In genomic region chr3:88714725-88715124, GRCm38 (mm10) we compare ENCODE assay signal across 25 mouse cellular contexts. TPM values are rescaled to one million over a fixed set of nuclear protein-coding genes. Genes with fewer than 3 reads are reported as not detected.
DNase-seq lines count a peak whose midpoint lies in the region; ATAC-seq and TF ChIP-seq lines count a peak whose summit lies in the region.
"Had no signal": no experiment of that assay in that cellular context is flagged by ENCODE, and none has a peak within 500 bp of the region (broad histone marks: within the 10 kb centered on the region; RNA-seq: fewer than 3 reads in every experiment).

No protein-coding gene starts in this region.

- H3K4me3 ChIP-seq in kidney, postnatal 0 days (replicated peaks; ENCODE audit: low read depth, low read length), result no peak overlapping the region
- no peak overlapping the region for H3K4me3 ChIP-seq in kidney, embryonic 15.5 days (replicated peaks)
- H3K4me3 ChIP-seq in CH12.LX (replicated peaks in 1 of 3; ENCODE audit: low read depth in 2 of 3, low read length in 2 of 3, poor library complexity in 1 of 3), result no peak overlapping the region
- H3K4me3 ChIP-seq: embryonic facial prominence, embryonic 12.5 days; erythroblast, embryonic 14.5 days; forebrain, embryonic 12.5 days; forebrain, embryonic 15.5 days; heart, adult 2 months; intestine, embryonic 15.5 days had no signal

- peak; percentile 88 for DNase-seq in heart, adult 11 months
- no peak for DNase-seq in heart, postnatal 25 days (ENCODE audit: low spot score)
- DNase-seq in kidney, postnatal 0 days (ENCODE audit: low spot score), result no peak
- no peak for DNase-seq in CH12.LX (ENCODE audit: extremely low read depth)
- peak; percentile 12 for DNase-seq in adipocyte (ENCODE audit: low spot score)
- DNase-seq in MN1 (ENCODE audit: low spot score), result no peak
- DNase-seq: adrenal gland, adult 2 months; adrenal gland, postnatal 14 days; B cell, adult 2 months; cerebellum, adult 18-20 months; cerebellum, adult 9-10 months; cerebellum, postnatal 14 days; gastrocnemius, postnatal 25 days; heart, adult 2 months; heart, postnatal 4 days; kidney, adult 11 months had no signal

- intact Hi-C loops in heart, postnatal 25 days (cut with DNase I), result no loop called here

- no peak for TF ChIP-seq CTCF in kidney, postnatal 0 days (IDR thresholded peaks at IDR 0.05; ENCODE audit: low read depth)
- TF ChIP-seq CTCF in CH12.LX (conservative IDR thresholded peaks at IDR 0.05 in 1 of 2, IDR thresholded peaks at IDR 0.05 in 1 of 2; ENCODE audit: low read depth in 2 of 2, low read length in 2 of 2), result no peak

- 73% methylated on average over 2 of the region's 2 CpGs for WGBS in kidney, postnatal 0 days
- 70% methylated on average over 2 of the region's 2 CpGs for WGBS in kidney, embryonic 15.5 days

- in situ Hi-C loops in CH12.LX (cut with MboI; ENCODE audit: low pct_ligation_motif_present, low pct_unique_long_range_greater_than_20kb, low sequenced_read_pairs), result loop anchor here (5.0 kb wide), 1 partner anchor 38 kb away; no protein-coding TSS in a partner anchor

- H3K9ac ChIP-seq in kidney, postnatal 0 days (ENCODE audit: low read depth, low read length), result no peak overlapping the region
- H3K9ac ChIP-seq in kidney, embryonic 15.5 days, result no peak overlapping the region
- no peak overlapping the region for H3K9ac ChIP-seq in CH12.LX (ENCODE audit: insufficient read depth, low read depth)
- H3K9ac ChIP-seq: embryonic facial prominence, embryonic 12.5 days; forebrain, embryonic 12.5 days; forebrain, embryonic 15.5 days; intestine, embryonic 15.5 days had no signal

- H3K4me2 ChIP-seq in kidney, postnatal 0 days (ENCODE audit: low read length), result no peak overlapping the region
- no peak overlapping the region for H3K4me2 ChIP-seq in kidney, embryonic 15.5 days
- H3K4me2 ChIP-seq in CH12.LX (ENCODE audit: insufficient read depth, low read depth, poor library complexity, severe bottlenecking), result no peak overlapping the region
- H3K4me2 ChIP-seq: embryonic facial prominence, embryonic 12.5 days; forebrain, embryonic 12.5 days; forebrain, embryonic 15.5 days; heart, embryonic 11.5 days; intestine, embryonic 15.5 days had no signal

- no peak for TF ChIP-seq POLR2A in CH12.LX (IDR thresholded peaks at IDR 0.05; ENCODE audit: low read depth, low read length)

- H3K36me3 ChIP-seq in kidney, postnatal 0 days (ENCODE audit: insufficient read depth, low read length), result peaks cover 34% of the 10 kb centered on the region
- peaks cover 64% of the 10 kb centered on the region for H3K36me3 ChIP-seq in kidney, embryonic 15.5 days
- H3K36me3 ChIP-seq in CH12.LX (replicated peaks in 1 of 2; ENCODE audit: control insufficient read depth in 1 of 2, insufficient read depth in 1 of 2, low read length in 1 of 2), result peaks cover 33 to 59% of the 10 kb centered on the region in 2 experiments

- H3K79me2 ChIP-seq in CH12.LX (replicated peaks; ENCODE audit: control insufficient read depth, extremely low read depth, insufficient read depth, poor library complexity, severe bottlenecking), result no peaks in the 10 kb centered on the region

- H3K4me1 ChIP-seq in kidney, postnatal 0 days (replicated peaks; ENCODE audit: insufficient read depth, low read length), result 0 out of 2 replicates have a peak, but pooled peaks cover 8% of the 10 kb centered on the region
- H3K4me1 ChIP-seq in kidney, embryonic 15.5 days, result peaks cover 17% of the 10 kb centered on the region
- H3K4me1 ChIP-seq in CH12.LX (ENCODE audit: control insufficient read depth in 1 of 2, insufficient read depth in 2 of 2), result peaks cover 5 to 40% of the 10 kb centered on the region in 2 experiments

- H3K27me3 ChIP-seq in kidney, postnatal 0 days (ENCODE audit: insufficient read depth, low read length), result no peaks in the 10 kb centered on the region
- H3K27me3 ChIP-seq in kidney, embryonic 15.5 days, result no peaks in the 10 kb centered on the region
- H3K27me3 ChIP-seq in CH12.LX (replicated peaks), result no peaks in the 10 kb centered on the region
- H3K27me3 ChIP-seq: embryonic facial prominence, embryonic 12.5 days; forebrain, embryonic 12.5 days; forebrain, embryonic 15.5 days; intestine, embryonic 15.5 days; Patski had no signal

- TF ChIP-seq EP300 in CH12.LX (IDR thresholded peaks at IDR 0.05; ENCODE audit: low read length), result no peak

- ATAC-seq in kidney, postnatal 0 days (replicated peaks; ENCODE audit: low FRiP score, low read depth), result no peak
- ATAC-seq in kidney, embryonic 15.5 days (replicated peaks; ENCODE audit: low FRiP score), result no peak
- ATAC-seq: forebrain, embryonic 15.5 days; hindbrain, embryonic 16.5 days; intestine, embryonic 15.5 days; Patski had no signal

- peak overlapping the region; percentile 31; the same call in 1 of the 2 replicates for H3K27ac ChIP-seq in kidney, postnatal 0 days
- H3K27ac ChIP-seq in kidney, embryonic 15.5 days, result no peak overlapping the region
- no peak overlapping the region for H3K27ac ChIP-seq in CH12.LX (ENCODE audit: insufficient read depth, low read depth)
- H3K27ac ChIP-seq: embryonic facial prominence, embryonic 12.5 days; forebrain, embryonic 12.5 days; forebrain, embryonic 15.5 days; heart, adult 2 months; intestine, embryonic 15.5 days had no signal

- dilution Hi-C loops in CH12.LX (cut with MboI; ENCODE audit: extremely low pct_ligation_motif_present, extremely low pct_unique_long_range_greater_than_20kb, low sequenced_read_pairs), result no loop called here

- no peaks in the 10 kb centered on the region for H3K9me3 ChIP-seq in kidney, postnatal 0 days (replicated peaks; ENCODE audit: low read length)
- H3K9me3 ChIP-seq in kidney, embryonic 15.5 days (replicated peaks), result no peaks in the 10 kb centered on the region
- no peaks in the 10 kb centered on the region for H3K9me3 ChIP-seq in CH12.LX (replicated peaks; ENCODE audit: low read length)
- H3K9me3 ChIP-seq: embryonic facial prominence, embryonic 12.5 days; forebrain, embryonic 12.5 days; forebrain, embryonic 15.5 days; intestine, embryonic 15.5 days had no signal

- no peak for TF ChIP-seq RAD21 in CH12.LX (IDR thresholded peaks at IDR 0.05; ENCODE audit: low read depth, low read length)

TF ChIP-seq in CH12.LX, 34 proteins besides CTCF, POLR2A, EP300 and RAD21:
- TF ChIP-seq POLR2AphosphoS2 (IDR thresholded peaks at IDR 0.05; ENCODE audit: low read depth, low read length), result peak; percentile 54; the same call in 1 of the 2 replicates
- TF ChIP-seq ZC3H11A (IDR thresholded peaks at IDR 0.05; ENCODE audit: low read depth, low read length), result no peak
- no peak for TF ChIP-seq UBTF (IDR thresholded peaks at IDR 0.05; ENCODE audit: low read depth, low read length)
- TF ChIP-seq TBP (conservative IDR thresholded peaks at IDR 0.05; ENCODE audit: low read depth, low read length), result no peak
TF ChIP-seq in CH12.LX: peak in this region for 1.

RNA-seq across cellular contexts. Expression of gene Rit1, which starts 1.9 kb away (rescaled TPM):
- 10 to 100 TPM; 71.7 to 76.2 TPM for total RNA-seq in heart, postnatal 25 days (2021)
- 58.6 and 62.5 TPM in 2 replicates for polyA plus RNA-seq in kidney, postnatal 0 days (2015; fragmentation: Nextera tagmentation; extraction: Ambion mirVana)
- polyA plus RNA-seq in kidney, embryonic 15.5 days (2015; fragmentation: Nextera tagmentation; extraction: Ambion mirVana), result 46.7 and 50.4 TPM in 2 replicates
- 21.4 and 23.7 TPM in 2 replicates for total RNA-seq in CH12.LX (2012; rRNA removed)
- total RNA-seq in CH12.LX (2014; rRNA removed), result 28.7 and 29.1 TPM in 2 replicates
- 18.4 and 20.6 TPM in 2 replicates for polyA plus RNA-seq in CH12.LX (2012; ENCODE audit: insufficient read length, low read depth)

RNA-seq across cellular contexts. Expression of gene Khdc4, which starts 29.1 kb away (rescaled TPM):
- total RNA-seq in heart, postnatal 25 days (2021), result 10 to 100 TPM; 27.1 to 28.8 TPM
- 71.4 and 72.1 TPM in 2 replicates for polyA plus RNA-seq in kidney, postnatal 0 days (2015; fragmentation: Nextera tagmentation; extraction: Ambion mirVana)
- 95.1 and 102 TPM in 2 replicates for polyA plus RNA-seq in kidney, embryonic 15.5 days (2015; fragmentation: Nextera tagmentation; extraction: Ambion mirVana)
- 35.2 and 40.2 TPM in 2 replicates for total RNA-seq in CH12.LX (2012; rRNA removed)
- total RNA-seq in CH12.LX (2014; rRNA removed), result 56.6 and 58.6 TPM in 2 replicates
- polyA plus RNA-seq in CH12.LX (2012; ENCODE audit: insufficient read length, low read depth), result 53.6 TPM in 2 replicates

Comparison
In these comparisons a context has a peak if more than half of its experiments do, and no peak if none do; other contexts are left out.
1. DNase-seq: peak in heart, adult 11 months (single experiment) and adipocyte (single experiment); none in heart, postnatal 25 days (single experiment), kidney, postnatal 0 days (single experiment), CH12.LX (single experiment) and MN1 (single experiment).